Mouse (Mus musculus) cerebellum, adult 9-10 months (tissue): ENCODE measurements around the gene Megf8.
"Not testable (repeated sequence)": the region's sequence is repeated elsewhere in the genome, so short reads cannot be mapped to it uniquely, and the experiment has no call there.

Experiments used
- DNase-seq: peaks from one replicate; pipeline ENCODE4 v3.0.0; 2022

Gene Megf8

DNA sequence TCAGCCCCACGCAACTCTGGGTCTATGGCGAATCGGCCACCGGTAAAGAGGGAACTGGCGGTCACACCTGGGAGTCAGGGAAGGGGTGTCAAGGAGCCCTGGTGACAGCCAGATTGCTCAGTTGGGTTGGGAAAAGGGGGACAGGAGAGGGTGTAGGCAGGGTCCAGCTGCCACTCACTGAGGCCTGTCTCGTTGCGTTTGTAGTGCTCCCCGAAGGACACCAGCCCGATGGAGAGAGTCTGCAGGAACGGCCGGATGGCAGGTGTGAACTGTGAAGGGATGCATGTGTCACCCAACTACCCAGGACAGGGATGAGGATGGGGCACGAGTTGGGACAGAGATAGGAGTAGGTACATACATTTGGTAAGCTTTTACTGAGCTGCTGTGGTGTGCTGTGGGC lies 68.3 kb downstream of the Megf8 start:
- no peak for DNase-seq

DNA sequence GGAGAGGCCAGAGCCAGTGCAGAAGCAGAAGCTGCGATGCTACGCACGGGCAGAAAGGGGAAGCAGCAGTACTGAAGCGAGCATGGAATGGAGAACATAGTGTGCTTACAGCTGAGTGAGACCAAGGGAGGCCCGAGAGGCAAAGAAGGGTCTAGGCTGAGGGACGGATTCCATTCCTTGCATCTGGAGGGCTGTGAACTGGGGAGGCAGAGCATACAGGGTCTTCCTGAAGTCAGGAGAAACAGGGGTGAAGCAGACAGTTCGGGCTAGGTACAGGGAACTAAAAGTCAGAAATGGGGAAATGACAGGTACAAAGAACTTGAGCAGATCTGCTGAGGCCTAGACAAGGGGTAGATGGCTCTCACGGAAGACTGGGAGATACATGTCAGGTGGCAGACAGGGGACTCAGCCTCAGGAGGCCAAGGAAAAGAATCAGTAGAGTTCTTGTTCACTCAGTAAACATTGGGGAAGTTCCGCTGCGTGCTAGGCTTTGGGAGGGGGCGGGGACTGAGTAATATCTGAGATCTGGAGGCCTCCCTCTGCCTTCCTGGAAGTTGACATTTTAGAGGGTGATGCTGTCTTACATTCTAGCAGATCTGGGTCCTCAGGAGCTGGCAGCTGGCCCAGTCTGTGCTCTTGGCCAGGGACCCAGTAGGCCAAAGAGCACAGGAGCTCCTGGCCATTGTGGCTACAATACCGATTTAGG lies 69.0 kb downstream of the Megf8 start:
- peak; percentile 88 for DNase-seq

DNA sequence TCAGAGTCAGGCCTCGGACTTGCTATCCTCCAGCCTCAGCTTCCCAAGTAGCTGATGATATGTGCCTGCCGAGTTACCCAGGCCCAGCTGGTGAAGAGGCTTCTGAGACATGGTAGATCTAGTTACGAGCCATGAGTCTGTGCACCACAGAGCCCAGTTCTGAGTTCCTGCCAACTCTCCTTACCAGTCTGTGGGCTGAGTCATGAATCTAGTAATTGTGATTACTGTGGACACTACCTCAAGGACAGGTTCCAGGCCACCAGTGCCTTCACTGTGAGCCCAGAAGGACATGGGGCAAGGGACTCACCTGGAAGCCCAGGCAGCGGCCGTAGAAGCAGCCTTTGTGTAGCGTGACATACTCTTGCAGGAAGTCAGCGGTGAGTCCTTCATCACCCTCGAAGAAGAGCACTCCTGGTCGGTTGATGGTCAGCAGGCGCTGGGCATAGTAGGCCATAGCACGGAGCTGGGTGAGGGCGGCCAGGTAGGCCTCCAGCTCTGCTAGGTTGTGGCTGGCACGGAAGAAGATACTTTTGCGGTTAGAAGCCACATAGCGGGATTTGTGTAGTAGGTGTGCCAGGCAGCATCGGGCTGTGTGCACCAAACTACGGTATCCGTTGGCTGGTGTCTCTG lies 71.0 kb downstream of the Megf8 start:
- DNase-seq, result no peak

DNA sequence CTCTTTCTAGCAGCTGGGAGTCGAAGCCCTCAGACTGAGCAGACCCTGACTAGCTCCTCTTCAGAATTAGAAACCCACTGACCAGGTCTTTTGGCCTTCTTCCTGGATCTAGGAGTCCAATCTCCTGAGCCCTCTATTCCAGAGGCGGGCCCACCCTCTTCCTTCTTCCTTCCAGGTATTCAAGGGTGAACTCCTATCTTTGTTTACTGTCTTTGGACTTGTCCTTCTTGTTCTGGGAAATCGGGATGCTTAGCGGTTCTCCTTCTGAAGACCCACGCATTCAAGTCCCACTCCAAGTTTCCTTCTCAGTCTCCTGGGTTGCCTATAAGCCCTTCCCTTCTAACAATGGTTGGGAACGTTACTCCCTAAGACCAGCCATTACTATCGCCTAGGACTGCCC lies 72.0 kb downstream of the Megf8 start:
- no peak for DNase-seq

DNA sequence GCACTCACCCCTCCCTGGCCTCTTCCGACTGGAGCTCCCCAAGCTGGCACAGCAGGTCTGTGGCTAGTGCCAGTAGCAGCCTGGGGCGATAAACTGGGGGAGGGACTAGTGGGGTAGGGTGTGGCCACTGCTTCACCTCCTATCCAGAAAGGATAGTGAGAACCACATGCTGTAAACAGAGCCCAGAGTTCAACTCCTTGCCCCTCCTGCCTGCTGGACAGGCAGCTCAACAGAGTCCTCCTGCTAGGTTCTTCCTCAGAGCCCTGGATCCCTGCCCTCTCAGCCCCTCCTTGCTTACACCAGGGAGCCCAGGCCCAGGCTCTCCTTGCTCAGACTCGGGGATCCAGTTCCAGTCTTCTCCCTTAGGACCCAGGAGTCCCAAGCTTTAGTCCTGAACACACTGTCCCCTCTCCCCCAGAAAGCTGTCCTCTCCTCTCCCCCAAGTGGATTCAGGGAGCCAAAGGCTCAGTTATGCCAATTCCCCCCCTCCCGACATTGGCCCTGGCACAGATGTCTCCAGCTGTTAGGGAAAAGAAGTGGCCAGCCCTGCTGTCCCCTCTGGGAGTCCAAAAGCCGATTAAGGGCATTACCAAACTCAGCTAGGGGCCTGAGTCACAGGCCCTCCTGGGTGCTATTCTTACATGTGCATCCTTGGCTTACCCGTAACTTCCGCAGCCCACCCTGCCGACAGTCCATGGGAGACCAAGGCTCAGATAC lies 73.2 kb downstream of the Megf8 start:
- no peak for DNase-seq

DNA sequence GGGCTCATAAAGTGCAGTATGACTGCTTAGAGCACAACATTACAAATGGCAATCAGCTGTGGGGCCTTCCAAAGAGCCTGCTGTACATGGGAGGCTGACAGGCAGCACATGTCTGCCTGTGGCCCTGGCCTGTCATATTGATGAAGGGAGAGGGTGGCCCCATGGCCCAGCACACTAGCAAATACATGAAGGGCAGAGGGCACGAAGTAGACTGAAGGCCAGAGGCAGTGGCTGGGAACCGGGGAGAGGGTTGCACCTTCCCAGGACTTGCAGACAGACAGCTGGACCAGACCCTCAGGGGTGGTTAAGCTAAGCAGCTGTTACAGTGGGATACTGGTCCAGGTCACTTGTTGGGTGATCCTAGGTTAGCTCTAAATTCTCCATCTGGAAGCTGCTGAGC lies 74.0 kb downstream of the Megf8 start:
- no peak for DNase-seq

DNA sequence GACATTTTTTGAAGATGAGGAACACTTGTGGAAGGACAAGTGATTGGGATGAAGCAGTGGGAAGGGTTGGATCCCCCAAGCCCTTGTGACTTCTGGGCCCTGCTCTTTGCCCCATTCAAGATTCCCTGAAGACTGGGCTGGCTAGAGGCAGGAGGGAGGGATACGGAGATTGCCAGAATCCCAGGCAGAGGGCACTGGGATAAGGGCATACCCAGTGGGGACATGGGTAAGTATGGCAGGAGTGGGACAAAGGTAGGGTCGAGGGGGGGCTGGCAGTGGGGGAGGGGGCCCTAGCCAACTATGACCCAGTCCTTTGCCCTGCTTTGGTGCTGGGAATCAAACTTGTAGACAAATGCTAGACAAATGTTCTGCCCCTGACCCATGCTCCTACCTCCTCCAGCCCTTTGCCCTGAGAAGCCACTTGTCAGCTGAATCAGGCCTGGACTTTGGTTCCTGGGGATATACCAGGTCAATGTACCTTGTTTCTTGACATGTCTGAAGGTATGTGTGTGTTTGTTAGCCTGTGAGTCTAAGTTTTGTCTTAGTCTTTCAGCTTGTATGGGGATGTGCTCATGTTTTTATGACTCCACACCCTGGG lies 75.0 kb downstream of the Megf8 start:
- DNase-seq, result no peak

DNA sequence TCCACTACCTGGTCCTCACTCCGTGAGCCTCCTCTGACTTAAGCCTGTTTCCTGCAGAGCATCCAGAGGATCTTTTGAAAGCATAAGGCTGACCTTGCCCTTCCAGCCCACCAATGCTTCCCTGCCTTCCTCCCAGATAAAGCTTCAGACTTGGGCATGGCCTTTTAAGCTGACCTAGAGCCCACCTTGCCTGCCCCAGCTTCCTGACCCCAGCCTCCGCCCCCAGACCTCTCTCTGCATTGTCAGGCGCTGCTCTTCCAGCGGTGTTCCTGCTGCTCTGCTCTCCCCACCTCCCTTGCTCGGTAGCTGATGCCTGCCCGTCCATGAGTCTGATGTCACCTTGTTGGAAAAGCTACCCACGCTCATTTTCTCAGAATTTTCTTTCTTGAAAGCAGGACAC lies 75.9 kb downstream of the Megf8 start:
- no peak for DNase-seq

DNA sequence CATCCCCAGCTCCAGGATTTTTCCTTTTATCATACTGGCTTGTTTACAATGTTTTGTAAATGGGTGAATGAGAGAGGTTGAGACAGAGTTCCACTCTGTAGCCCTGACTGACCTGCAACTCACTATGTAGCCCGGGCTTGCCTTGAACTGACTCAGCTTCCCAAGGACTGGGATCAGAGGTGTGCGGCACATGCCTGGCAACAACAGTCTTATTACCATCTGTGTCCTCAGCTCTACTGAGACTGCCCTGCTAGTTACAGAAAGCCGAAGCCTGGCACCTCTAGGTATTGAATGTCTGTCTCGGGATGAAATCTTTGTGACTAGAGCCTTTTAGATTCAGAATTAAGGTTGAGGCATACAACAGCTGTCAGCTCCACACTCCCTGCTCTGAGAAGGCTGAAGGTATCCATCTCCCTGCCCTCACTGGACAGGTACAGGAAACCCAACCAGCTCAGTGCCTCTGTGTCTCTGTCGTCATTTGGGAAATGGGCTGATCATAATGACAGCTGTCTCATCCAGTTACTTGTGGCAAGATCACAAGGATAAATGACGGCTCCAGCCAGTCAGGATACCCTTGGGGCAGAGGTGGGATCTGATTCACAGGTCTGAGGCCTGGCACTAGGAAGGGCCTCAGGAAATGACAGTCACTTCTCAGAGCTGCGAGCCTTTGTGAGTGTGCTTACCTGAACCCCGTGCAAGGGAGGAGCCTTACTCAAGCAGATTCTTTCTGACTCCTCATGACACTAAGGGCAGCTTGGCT lies 76.7 kb downstream of the Megf8 start:
- peak; percentile 43 for DNase-seq

DNA sequence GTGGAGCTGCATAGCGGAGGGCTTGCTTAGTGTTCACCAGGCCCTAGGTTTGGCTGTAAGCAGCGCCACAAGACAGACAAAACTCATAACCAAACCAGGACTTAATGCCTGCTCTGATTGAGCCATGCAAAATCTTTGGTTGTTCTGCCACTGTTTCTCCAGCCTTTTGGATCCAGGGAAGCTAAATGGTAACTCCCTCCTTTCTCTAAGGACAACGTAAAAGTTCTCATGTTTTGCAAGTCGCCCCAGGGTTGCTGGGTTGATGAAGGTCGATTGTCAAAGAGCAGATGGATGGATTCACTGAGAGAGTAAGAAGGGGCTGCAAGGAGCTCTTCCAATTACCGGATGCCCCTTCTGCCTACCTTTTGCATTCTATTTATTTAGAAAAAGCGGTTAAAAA lies 77.8 kb downstream of the Megf8 start:
- DNase-seq, result no peak

DNA sequence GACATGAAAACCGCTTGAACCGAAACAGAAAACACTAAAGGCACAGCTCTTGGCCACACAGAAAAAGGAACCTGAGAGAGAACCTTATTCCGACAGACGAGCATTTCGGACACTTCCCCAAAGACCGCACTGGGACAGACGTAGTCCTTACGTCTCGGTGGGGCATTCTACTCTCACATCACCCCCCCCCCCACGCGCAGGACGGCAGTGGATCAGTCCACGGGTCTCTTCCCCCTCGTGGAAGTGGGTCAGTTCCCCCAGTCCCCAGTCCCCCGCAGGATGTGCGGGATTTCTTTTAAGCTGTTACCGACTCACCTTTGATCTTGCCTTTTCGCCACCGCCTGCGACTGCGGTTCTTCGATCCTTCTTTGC lies 78.2 kb downstream of the Megf8 start:
- no peak for DNase-seq

DNA sequence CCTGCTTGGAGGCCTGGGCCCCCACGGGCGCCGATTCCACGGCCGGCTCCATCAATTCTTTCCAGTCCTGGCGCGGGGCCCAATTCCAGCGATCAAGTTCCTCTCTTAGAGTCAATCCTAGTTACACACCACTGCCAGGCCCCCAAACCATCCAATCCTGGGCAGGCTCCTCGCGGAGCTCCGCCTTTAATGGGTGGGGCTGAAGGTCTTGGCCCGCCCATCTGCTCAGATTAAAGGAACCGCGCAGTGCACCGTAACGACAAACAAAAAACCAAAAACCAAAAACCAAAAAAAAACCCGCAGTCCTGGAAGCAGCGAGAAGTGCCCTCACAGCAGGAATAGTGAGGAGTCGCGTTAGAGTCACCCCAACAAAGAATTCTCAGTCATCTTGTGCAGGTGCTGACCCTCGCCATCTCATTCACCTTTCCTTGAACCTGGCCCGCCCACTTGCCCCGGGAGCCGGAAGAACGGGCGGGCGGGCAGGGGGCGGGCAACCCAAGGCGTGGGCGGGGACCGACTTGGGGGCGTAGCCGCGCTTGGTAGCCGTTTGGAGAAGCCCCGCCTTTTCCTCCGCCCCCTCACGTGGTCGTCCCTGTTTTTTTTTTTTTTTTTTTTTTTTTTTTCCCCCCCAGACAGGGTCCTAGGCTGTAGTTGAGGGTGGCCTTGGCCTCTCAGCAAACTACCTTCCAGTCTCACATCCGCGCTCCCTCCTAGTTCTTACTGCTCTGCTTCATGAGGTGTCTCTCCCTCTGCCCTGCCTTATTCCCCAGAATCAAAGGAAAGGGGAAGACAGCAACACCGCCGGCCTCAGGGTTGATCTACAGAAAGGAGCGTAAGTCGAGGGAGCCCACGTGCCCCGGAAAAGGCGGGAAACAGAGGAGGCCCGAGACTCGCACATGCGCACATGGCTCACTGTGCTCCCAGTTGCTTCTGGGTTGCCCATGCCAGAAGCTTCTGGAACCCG lies 78.9 kb downstream of the Megf8 start:
- peak; percentile 97 for DNase-seq

DNA sequence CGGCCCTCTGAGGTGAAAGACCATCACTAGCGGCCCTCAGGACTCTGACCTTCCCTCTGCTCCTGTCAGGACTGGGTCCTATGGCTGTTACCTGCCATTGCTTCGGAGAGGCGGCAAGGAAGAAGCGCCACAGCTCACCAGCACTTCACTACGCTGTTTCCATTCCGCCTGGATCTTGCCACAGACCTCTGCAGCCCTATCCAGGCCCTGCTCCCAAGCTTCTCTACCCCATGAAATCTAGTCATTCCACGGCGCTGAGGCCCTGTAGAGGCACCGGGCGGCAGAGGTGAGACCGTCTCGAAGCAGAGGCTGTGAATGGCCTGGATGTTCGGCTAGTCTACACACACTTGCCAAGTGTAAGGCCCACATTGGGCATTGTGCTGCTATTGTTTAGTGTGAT lies 79.7 kb downstream of the Megf8 start:
- no peak for DNase-seq

DNA sequence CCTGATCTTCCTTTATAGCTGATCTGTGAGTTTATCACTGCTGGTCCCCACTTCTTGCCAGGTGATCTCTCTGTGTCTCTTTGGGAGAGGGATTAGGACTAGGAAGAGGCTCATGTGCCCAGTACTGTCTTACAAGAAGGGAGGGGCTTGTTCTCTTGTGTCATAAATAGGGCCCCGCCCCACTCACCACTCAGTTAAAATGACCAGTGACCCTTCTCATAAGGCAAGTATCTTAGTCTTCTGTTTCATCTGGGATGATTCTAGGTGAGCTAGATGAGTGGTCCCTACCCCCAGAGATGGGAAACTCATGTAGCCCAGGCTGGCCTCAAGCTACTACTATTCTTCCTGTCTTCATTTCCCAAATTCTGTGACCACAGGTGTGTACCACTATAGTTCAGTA lies 81.6 kb downstream of the Megf8 start, which contains the start of gene Lipe:
Gene Lipe, minus strand, starts transcription at position 101 of the 400 bp plus-strand sequence.
- DNase-seq, result peak; percentile 36

DNA sequence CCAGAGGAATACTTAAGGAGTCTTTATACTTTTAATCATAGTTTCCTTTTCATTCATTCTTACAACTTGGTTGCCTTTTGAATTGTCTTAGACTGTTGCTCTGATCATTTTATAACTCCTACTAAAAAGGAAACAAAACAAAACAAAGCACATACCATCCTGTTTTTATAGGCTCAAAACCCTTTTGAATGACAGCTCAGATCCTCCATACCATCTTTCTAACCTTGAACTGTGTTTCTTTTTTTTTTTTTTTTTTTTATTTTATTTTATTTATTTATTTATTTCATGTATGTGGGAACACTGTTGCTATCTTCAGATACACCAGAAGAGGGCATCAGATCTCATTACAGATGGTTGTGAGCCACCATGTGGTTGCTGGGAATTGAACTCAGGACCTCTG lies 82.1 kb downstream of the Megf8 start:
- DNase-seq, result not testable (repeated sequence)

DNA sequence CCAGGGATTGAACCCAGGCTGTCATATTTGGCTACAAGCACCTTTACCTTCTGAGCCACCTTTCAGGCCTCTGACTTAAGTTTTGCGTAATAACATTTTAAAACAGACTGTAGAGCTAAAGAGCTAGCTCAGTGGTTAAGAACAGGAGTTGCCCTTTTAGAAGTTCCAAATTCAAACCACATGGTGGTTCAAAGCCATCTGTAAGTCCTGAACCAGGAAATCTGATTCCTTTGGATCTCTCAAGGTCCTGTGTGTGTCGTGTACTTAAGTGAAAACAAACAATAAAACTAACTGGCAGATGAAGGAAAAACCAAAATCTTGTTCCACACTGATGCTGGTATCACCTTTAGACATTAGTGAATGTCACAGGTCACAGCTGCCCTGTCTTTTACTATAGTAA lies 84.6 kb downstream of the Megf8 start:
- DNase-seq, result no peak

DNA sequence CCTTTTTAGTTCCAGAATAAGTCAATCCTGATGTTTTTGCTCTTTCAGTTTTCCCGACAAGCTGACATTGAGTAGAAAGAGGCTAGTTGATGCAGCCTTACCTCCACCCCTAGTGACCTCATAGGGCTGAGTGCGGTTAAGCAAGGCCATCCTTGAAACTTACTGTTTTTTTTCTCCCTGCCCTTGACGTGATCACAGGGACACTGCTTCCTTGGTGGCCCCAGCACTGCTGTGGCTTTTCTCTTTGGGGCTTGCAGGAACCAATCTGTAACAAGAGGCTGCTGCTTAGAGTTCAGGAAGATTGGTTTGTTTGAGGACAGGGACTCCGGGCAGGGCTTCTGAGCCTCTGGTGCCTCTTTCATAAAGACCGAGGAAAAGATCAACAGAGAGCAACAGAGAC lies 85.0 kb downstream of the Megf8 start:
- DNase-seq, result no peak

DNA sequence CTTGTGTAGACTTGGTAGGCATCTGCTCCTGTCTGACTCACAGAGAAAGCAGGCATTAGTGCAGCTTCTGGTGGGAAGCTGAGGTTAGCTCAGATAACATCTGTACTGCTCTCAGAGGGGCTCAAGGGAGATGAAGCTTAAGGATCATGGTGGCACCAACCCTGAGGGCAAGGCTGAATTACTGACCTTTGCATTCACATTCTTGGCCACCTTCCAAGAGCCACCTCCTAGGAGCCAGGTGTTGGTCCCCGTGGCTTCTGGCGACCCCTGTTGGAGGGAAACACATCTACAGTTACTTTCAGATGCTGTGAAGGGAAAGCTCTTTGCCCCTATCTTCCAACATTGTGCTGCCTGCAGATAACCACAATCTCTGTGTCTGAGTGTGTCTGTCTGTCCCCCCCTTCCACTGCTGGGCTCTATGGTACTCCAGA lies 85.7 kb downstream of the Megf8 start:
- peak; percentile 56 for DNase-seq

DNA sequence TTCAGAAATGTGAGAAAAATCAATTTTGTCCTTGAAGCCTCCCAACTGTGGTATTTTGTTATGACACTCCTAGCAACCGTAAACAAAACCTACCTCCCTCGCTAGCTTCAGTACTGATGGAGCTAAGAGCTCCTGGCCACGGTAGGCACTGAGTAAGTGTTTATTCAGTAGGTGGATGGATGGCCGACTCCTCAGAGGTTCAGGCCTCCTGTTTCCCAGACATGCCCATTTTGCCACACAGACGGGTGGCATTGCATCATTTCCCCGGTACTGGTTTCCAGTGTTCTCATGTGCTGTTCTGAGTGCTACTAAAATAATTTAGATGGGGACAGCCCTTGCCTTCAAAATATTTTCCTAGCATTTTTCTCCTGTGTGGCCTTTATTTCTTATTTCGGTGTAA lies 89.5 kb downstream of the Megf8 start:
- DNase-seq, result no peak

DNA sequence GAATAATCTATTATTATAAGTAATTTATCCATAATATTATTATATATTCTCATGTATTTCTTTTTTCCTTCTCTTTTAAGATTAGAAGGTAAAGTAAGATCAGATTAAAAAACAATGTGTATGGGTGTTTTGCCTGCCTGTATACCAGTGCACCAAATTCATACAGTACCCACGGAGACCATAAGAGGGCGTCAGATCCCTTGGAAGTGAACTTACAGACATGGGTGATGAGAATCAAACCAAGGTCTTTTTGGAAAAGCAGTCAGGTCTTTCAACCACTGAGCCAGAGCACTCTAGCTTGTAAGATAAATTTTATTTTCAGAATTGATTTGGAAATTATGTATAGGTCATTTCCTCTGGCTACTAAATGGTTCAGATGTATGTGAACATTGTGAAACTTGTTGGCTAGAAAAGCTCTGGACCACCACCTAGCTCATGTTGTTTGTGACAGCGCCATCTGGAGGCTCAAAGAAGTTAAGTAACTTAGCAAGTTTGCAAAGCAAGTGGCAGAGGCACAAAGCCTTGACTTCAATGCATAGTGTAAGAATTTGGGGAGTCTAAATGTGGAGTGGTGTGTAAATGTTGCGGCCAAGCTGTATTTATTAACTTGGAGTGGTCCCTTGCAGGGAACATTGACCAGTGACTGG lies 92.3 kb downstream of the Megf8 start:
- no peak for DNase-seq

DNA sequence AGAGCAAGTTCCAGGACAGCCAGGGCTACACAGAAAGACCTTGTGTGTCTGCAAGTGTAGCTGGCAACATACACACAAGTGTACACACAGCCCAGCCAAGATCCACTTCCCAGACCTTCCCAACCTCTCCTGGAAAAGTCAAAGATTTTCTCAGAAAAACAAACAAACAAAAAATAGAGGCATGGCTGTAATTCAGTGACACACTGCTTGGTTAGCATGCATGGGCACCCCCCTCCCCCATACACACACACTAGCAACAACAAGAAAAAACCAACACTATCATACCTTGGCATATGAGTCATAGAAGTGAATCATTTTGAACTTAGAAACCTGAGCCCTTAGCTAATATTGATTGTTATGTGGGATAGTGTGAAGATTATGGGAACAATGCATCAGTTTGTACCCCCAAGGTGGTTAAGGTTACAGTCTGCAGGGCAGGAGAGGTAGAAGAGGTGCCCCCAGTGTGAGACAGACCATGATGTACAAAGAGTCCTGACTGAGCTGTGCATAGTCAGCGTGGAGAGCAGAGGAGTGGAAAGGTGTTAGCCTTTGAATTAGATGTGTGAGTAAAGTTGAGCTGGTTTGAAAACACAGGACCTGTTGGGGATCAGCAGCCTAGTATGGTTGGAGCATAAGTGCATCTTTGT lies 94.1 kb downstream of the Megf8 start:
- no peak for DNase-seq
